Mouse (Mus musculus): ENCODE results near the gene Nck2. TPM values are rescaled to one million over a fixed set of nuclear protein-coding genes. Genes with fewer than 3 reads are reported as not detected.

Gene Nck2
- polyA plus RNA-seq, 1 experiment = 11.2 TPM

GRCm38 (mm10) chr1:43426993-43427535 lies 17.3 kb upstream of the Nck2 start:
- TF ChIP-seq CTCF (IDR thresholded peaks at IDR 0.05; ENCODE audit: low read depth, low read length) (no peak), POLR2A (IDR thresholded peaks at IDR 0.05; ENCODE audit: borderline replicate concordance, low read depth, low read length) (no peak)
- Histone ChIP-seq H3K27ac (ENCODE audit: insufficient read depth, low read depth, low read length) (no peak overlapping the region), H3K4me3 (ENCODE audit: insufficient read depth, low read length) (no peak overlapping the region), H3K4me1 (ENCODE audit: control insufficient read depth, insufficient read depth, low read length) (peaks cover 8% of the 10 kb centered on the region)

- Histone ChIP-seq H3K27ac (ENCODE audit: insufficient read depth, low read depth, low read length) (no peak overlapping the region), H3K4me3 (ENCODE audit: insufficient read depth, low read length) (no peak overlapping the region), H3K4me1 (ENCODE audit: control insufficient read depth, insufficient read depth, low read length) (peaks cover 8% of the 10 kb centered on the region)
- TF ChIP-seq CTCF (IDR thresholded peaks at IDR 0.05; ENCODE audit: low read depth, low read length) = no peak
- TF ChIP-seq POLR2A (IDR thresholded peaks at IDR 0.05; ENCODE audit: borderline replicate concordance, low read depth, low read length) = no peak
Observed at GRCm38 (mm10) chr1:43429924-43430876, 14.2 kb upstream of the Nck2 start.

- H3K4me1 ChIP-seq (ENCODE audit: control insufficient read depth, insufficient read depth, low read length) = peaks cover 8% of the 10 kb centered on the region
Observed at GRCm38 (mm10) chr1:43433853-43434252, 10.5 kb upstream of the Nck2 start.

GRCm38 (mm10) chr1:43436554-43436953 lies 7.8 kb upstream of the Nck2 start:
- TF ChIP-seq CTCF (IDR thresholded peaks at IDR 0.05; ENCODE audit: low read depth, low read length) (no peak), POLR2A (IDR thresholded peaks at IDR 0.05; ENCODE audit: borderline replicate concordance, low read depth, low read length) (no peak)
- H3K4me3 ChIP-seq (ENCODE audit: insufficient read depth, low read length) = no peak overlapping the region
- no peaks in the 10 kb centered on the region for H3K4me1 ChIP-seq (ENCODE audit: control insufficient read depth, insufficient read depth, low read length)
- no peak overlapping the region for H3K27ac ChIP-seq (ENCODE audit: insufficient read depth, low read depth, low read length)

More at GRCm38 (mm10) chr1:43433853-43434252, 10.5 kb upstream of the Nck2 start:
- no peak overlapping the region for H3K4me3 ChIP-seq (ENCODE audit: insufficient read depth, low read length)
- no peak for TF ChIP-seq POLR2A (IDR thresholded peaks at IDR 0.05; ENCODE audit: borderline replicate concordance, low read depth, low read length)
- no peak for TF ChIP-seq CTCF (IDR thresholded peaks at IDR 0.05; ENCODE audit: low read depth, low read length)
- no peak overlapping the region for H3K27ac ChIP-seq (ENCODE audit: insufficient read depth, low read depth, low read length)

GRCm38 (mm10) chr1:43439261-43439660 lies 5.1 kb upstream of the Nck2 start:
- TF ChIP-seq POLR2A (IDR thresholded peaks at IDR 0.05; ENCODE audit: borderline replicate concordance, low read depth, low read length) (no peak), CTCF (IDR thresholded peaks at IDR 0.05; ENCODE audit: low read depth, low read length) (no peak)
- H3K4me1 ChIP-seq (ENCODE audit: control insufficient read depth, insufficient read depth, low read length) = no peaks in the 10 kb centered on the region

GRCm38 (mm10) chr1:43442568-43442967 lies 1.8 kb upstream of the Nck2 start:
- Histone ChIP-seq H3K4me1 (ENCODE audit: control insufficient read depth, insufficient read depth, low read length) (peaks cover 10% of the 10 kb centered on the region), H3K4me3 (ENCODE audit: insufficient read depth, low read length) (no peak overlapping the region), H3K27ac (ENCODE audit: insufficient read depth, low read depth, low read length) (no peak overlapping the region)
- no peak for TF ChIP-seq POLR2A (IDR thresholded peaks at IDR 0.05; ENCODE audit: borderline replicate concordance, low read depth, low read length)
- TF ChIP-seq CTCF (IDR thresholded peaks at IDR 0.05; ENCODE audit: low read depth, low read length) = no peak

More at GRCm38 (mm10) chr1:43439261-43439660, 5.1 kb upstream of the Nck2 start:
- H3K4me3 ChIP-seq (ENCODE audit: insufficient read depth, low read length) = no peak overlapping the region
- H3K27ac ChIP-seq (ENCODE audit: insufficient read depth, low read depth, low read length) = no peak overlapping the region

- peaks cover 23% of the 10 kb centered on the region for H3K4me1 ChIP-seq (ENCODE audit: control insufficient read depth, insufficient read depth, low read length)
- H3K27ac ChIP-seq (ENCODE audit: insufficient read depth, low read depth, low read length) = no peak overlapping the region
- H3K4me3 ChIP-seq (ENCODE audit: insufficient read depth, low read length) = peak overlapping the region; percentile 76
- TF ChIP-seq POLR2A (IDR thresholded peaks at IDR 0.05; ENCODE audit: borderline replicate concordance, low read depth, low read length) (no peak), CTCF (IDR thresholded peaks at IDR 0.05; ENCODE audit: low read depth, low read length) (no peak)
Observed at GRCm38 (mm10) chr1:43445170-43446088, 1.1 kb downstream of the Nck2 start.

- Histone ChIP-seq H3K4me3 (ENCODE audit: insufficient read depth, low read length) (peak overlapping the region; percentile 76), H3K4me1 (ENCODE audit: control insufficient read depth, insufficient read depth, low read length) (peaks cover 29% of the 10 kb centered on the region), H3K27ac (ENCODE audit: insufficient read depth, low read depth, low read length) (no peak overlapping the region)
- TF ChIP-seq POLR2A (IDR thresholded peaks at IDR 0.05; ENCODE audit: borderline replicate concordance, low read depth, low read length) = no peak
Observed at GRCm38 (mm10) chr1:43446089-43446533, 1.7 kb downstream of the Nck2 start.
